ENCODE assay signal across 7 mouse cellular contexts in the genomic region with DNA sequence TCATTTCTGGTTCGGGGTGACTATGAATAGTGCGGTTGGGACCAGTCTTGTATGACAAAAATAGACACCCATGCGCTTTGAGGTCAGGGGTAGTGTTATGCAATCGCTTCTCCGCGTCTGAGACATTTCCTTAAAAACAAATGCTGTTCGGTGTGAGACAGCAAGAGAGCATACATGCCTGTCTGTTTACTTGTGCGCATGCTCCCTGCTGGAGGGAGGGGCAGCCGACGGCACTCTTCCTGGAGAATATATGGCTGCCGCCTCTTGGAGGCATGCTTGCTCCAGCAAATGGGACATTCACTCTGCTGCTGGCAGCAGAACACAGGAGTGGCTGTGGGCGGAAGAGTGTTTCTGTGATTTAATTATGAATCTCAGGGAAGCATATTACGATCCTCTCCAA.
A peak's percentile ranks its signal among the peaks of the same experiment; 100 is the strongest.
DNase-seq lines count a peak whose midpoint lies in the region; ATAC-seq lines count a peak whose summit lies in the region.

No protein-coding gene starts in this region.

- peak; percentile 82 to 91 for DNase-seq in adrenal gland, adult (ENCODE audit: inconsistent age in 2 of 2, low spot score in 1 of 2)
- DNase-seq in cerebellum, adult 11 months = peak; percentile 79
- peak; percentile 61 for DNase-seq in gastrocnemius, postnatal 14 days
- DNase-seq in kidney, adult 11 months = peak; percentile 87
- DNase-seq in left cerebral cortex, postnatal 14 days (ENCODE audit: low spot score in 2 of 2) = peak; percentile 88 to 94
- peak; percentile 78 for DNase-seq in midbrain, embryonic 14.5 days
- peak; percentile 80 to 85 for DNase-seq in spleen, postnatal 36 days (ENCODE audit: low spot score in 2 of 2)

- no peaks in the 10 kb centered on the region for H3K36me3 ChIP-seq in midbrain, embryonic 14.5 days (ENCODE audit: control insufficient read depth, insufficient read depth, low read length)

- H3K4me2 ChIP-seq in midbrain, embryonic 14.5 days (ENCODE audit: low read length) = no peak overlapping the region

- no peaks in the 10 kb centered on the region for H3K9me3 ChIP-seq in midbrain, embryonic 14.5 days (ENCODE audit: control insufficient read depth, low read length)

- no peaks in the 10 kb centered on the region for H3K27me3 ChIP-seq in midbrain, embryonic 14.5 days (ENCODE audit: control insufficient read depth, insufficient read depth, low read length)

- no peak; the same call in 1 of the 2 replicates for ATAC-seq in midbrain, embryonic 14.5 days (ENCODE audit: low FRiP score, low TSS enrichment)

- H3K4me3 ChIP-seq in midbrain, embryonic 14.5 days (replicated peaks; ENCODE audit: low read depth, low read length) = no peak overlapping the region

- 75% methylated on average over 13 of the region's 13 CpGs for WGBS in midbrain, embryonic 14.5 days

- peaks cover 18% of the 10 kb centered on the region for H3K4me1 ChIP-seq in midbrain, embryonic 14.5 days (ENCODE audit: control insufficient read depth, insufficient read depth, low read length)

- intact Hi-C loops in gastrocnemius, postnatal 14 days (cut with DNase I; ENCODE audit: low total_unique reads) = no loop called here
- intact Hi-C loops in left cerebral cortex, postnatal 14 days (cut with DNase I) = no loop called here

- H3K27ac ChIP-seq in midbrain, embryonic 14.5 days (replicated peaks; ENCODE audit: low read depth, low read length) = peak overlapping the region; percentile 14; the same call in 1 of the 2 replicates

- H3K9ac ChIP-seq in midbrain, embryonic 14.5 days (replicated peaks; ENCODE audit: low read length) = no peak overlapping the region
